Comparison of ENCODE assay signal across 16 mouse cellular contexts in genomic region chr12:97218445-97218844, GRCm38 (mm10).
DNase-seq lines count a peak whose midpoint lies in the region; ATAC-seq lines count a peak whose summit lies in the region.
"Had no signal": no experiment of that assay in that cellular context is flagged by ENCODE, and none has a peak within 500 bp of the region (broad histone marks: within the 10 kb centered on the region; RNA-seq: fewer than 3 reads in every experiment).

No protein-coding gene starts in this region.

- H3K27me3 ChIP-seq in midbrain, embryonic 14.5 days (ENCODE audit: control insufficient read depth, insufficient read depth, low read length) = no peaks in the 10 kb centered on the region
- no peaks in the 10 kb centered on the region for H3K27me3 ChIP-seq in midbrain, embryonic 13.5 days
- H3K27me3 ChIP-seq: heart, embryonic 12.5 days; intestine, embryonic 15.5 days; limb, embryonic 12.5 days; midbrain, embryonic 15.5 days had no signal

- H3K36me3 ChIP-seq in midbrain, embryonic 14.5 days (ENCODE audit: control insufficient read depth, insufficient read depth, low read length) = no peaks in the 10 kb centered on the region
- H3K36me3 ChIP-seq in midbrain, embryonic 13.5 days = no peaks in the 10 kb centered on the region
- H3K36me3 ChIP-seq: heart, embryonic 12.5 days; intestine, embryonic 15.5 days; limb, embryonic 12.5 days; midbrain, embryonic 15.5 days had no signal

- H3K9ac ChIP-seq in midbrain, embryonic 14.5 days (replicated peaks; ENCODE audit: low read length) = no peak overlapping the region
- no peak overlapping the region for H3K9ac ChIP-seq in midbrain, embryonic 13.5 days (replicated peaks)
- H3K9ac ChIP-seq: heart, embryonic 12.5 days; intestine, embryonic 15.5 days; limb, embryonic 12.5 days; midbrain, embryonic 15.5 days had no signal

- WGBS in midbrain, embryonic 14.5 days = 64% methylated on average over 2 of the region's 2 CpGs
- WGBS in midbrain, embryonic 13.5 days = 80% methylated on average over 2 of the region's 2 CpGs

- H3K4me1 ChIP-seq in midbrain, embryonic 14.5 days (ENCODE audit: control insufficient read depth, insufficient read depth, low read length) = no peaks in the 10 kb centered on the region
- no peaks in the 10 kb centered on the region for H3K4me1 ChIP-seq in midbrain, embryonic 13.5 days (replicated peaks)
- H3K4me1 ChIP-seq: heart, embryonic 12.5 days; intestine, embryonic 15.5 days; limb, embryonic 12.5 days; midbrain, embryonic 15.5 days had no signal

- DNase-seq in frontal cortex, adult 2 months (ENCODE audit: extremely low spot score in 1 of 2, low spot score in 1 of 2) = peak; percentile 57 to 69
- no peak for DNase-seq in frontal cortex, postnatal 14 days (ENCODE audit: low spot score in 2 of 2)
- DNase-seq in midbrain, embryonic 14.5 days = peak; percentile 57
- peak; percentile 11 to 69 for DNase-seq in frontal cortex, postnatal 36 days (ENCODE audit: low spot score in 2 of 2)
- DNase-seq in telencephalon, adult 2 months (ENCODE audit: low read depth, low spot score) = peak; percentile 86
- DNase-seq in kidney, adult 11 months = no peak
- DNase-seq: cerebellum, adult 9-10 months; gastrocnemius, postnatal 14 days; heart, postnatal 4 days; kidney, postnatal 25 days; lung, postnatal 4 days had no signal

- no peak overlapping the region for H3K27ac ChIP-seq in midbrain, embryonic 14.5 days (replicated peaks; ENCODE audit: low read depth, low read length)
- no peak overlapping the region for H3K27ac ChIP-seq in midbrain, embryonic 13.5 days
- H3K27ac ChIP-seq: intestine, embryonic 15.5 days; limb, embryonic 12.5 days; midbrain, embryonic 15.5 days had no signal

- ATAC-seq in midbrain, embryonic 14.5 days (ENCODE audit: low FRiP score, low TSS enrichment) = no peak
- ATAC-seq in midbrain, embryonic 13.5 days = no peak
- ATAC-seq: intestine, embryonic 15.5 days; midbrain, embryonic 15.5 days had no signal

- H3K9me3 ChIP-seq in midbrain, embryonic 14.5 days (ENCODE audit: control insufficient read depth, low read length) = no peaks in the 10 kb centered on the region
- H3K9me3 ChIP-seq in midbrain, embryonic 13.5 days = no peaks in the 10 kb centered on the region
- H3K9me3 ChIP-seq: heart, embryonic 12.5 days; intestine, embryonic 15.5 days; limb, embryonic 12.5 days; midbrain, embryonic 15.5 days had no signal

- H3K4me3 ChIP-seq in midbrain, embryonic 14.5 days (replicated peaks; ENCODE audit: low read depth, low read length) = no peak overlapping the region
- H3K4me3 ChIP-seq in midbrain, embryonic 13.5 days (replicated peaks) = no peak overlapping the region
- H3K4me3 ChIP-seq: heart, embryonic 12.5 days; intestine, embryonic 15.5 days; limb, embryonic 12.5 days; midbrain, embryonic 15.5 days had no signal

- no peak overlapping the region for H3K4me2 ChIP-seq in midbrain, embryonic 14.5 days (ENCODE audit: low read length)
- H3K4me2 ChIP-seq in midbrain, embryonic 13.5 days (replicated peaks) = no peak overlapping the region
- H3K4me2 ChIP-seq: heart, embryonic 12.5 days; intestine, embryonic 15.5 days; limb, embryonic 12.5 days; midbrain, embryonic 15.5 days had no signal

Comparison
In these comparisons a context has a peak if more than half of its experiments do, and no peak if none do; other contexts are left out.
1. DNase-seq: peak in frontal cortex, adult 2 months (2 of 2), midbrain, embryonic 14.5 days (single experiment), frontal cortex, postnatal 36 days (2 of 2) and telencephalon, adult 2 months (single experiment); none in frontal cortex, postnatal 14 days (0 of 2) and kidney, adult 11 months (single experiment).